Mouse (Mus musculus) cortical plate, adult 2 months (tissue): ENCODE results near the gene Galnt13. TPM values are rescaled to one million over a fixed set of nuclear protein-coding genes. Genes with fewer than 3 reads are reported as not detected.

ENCODE experiments used
- H3K27ac ChIP-seq: fragments of 200-500 bp; 2 replicates; pipeline ENCODE4 v1.5.1; 2012; ENCODE audit warnings: low read length, control low read depth, inconsistent platforms; ENCODE audit not compliant: insufficient read depth
- H3K4me1 ChIP-seq: fragments of 200-500 bp; 2 replicates; pipeline ENCODE4 v1.6.1; 2011; ENCODE audit warnings: low read length; ENCODE audit not compliant: control insufficient read depth, insufficient read depth
- H3K4me3 ChIP-seq: fragments of 200-500 bp; 2 replicates; pipeline ENCODE4 v1.5.1; 2011; ENCODE audit warnings: mild to moderate bottlenecking, low read length, control low read depth; ENCODE audit not compliant: insufficient read depth
- CTCF ChIP-seq: fragments of 200-500 bp; IDR thresholded peaks from 2 replicates; pipeline ENCODE4 v1.5.1; 2011; ENCODE audit warnings: mild to moderate bottlenecking, control low read depth, low read length; ENCODE audit not compliant: insufficient read depth; ENCODE audit errors: extremely low read depth
- POLR2A ChIP-seq: fragments of 200-500 bp; IDR thresholded peaks from 2 replicates; pipeline ENCODE4 v1.6.1; 2011; ENCODE audit warnings: mild to moderate bottlenecking, low read length, control low read depth; ENCODE audit not compliant: insufficient read depth; ENCODE audit errors: extremely low read depth
- polyA plus RNA-seq: library from polyadenylated mRNA; depleted of rRNA; stranded (reverse); fragments of >200 nt; gene quantifications from 2 replicates; pipeline ENCODE4 v1.2.3, GENCODE M21; 2012; rRNA removed

Galnt13 gene
- 7.2 and 9.4 TPM in 2 replicates for polyA plus RNA-seq

- H3K4me1 ChIP-seq: no peaks in the 10 kb centered on the region
- TF ChIP-seq CTCF (no peak), POLR2A (no peak)
- H3K27ac ChIP-seq: peak within 1 kb of the TSS; percentile 94
- H3K4me3 ChIP-seq: peak within 1 kb of the TSS; percentile 95
Measured at GRCm38 (mm10) chr2:54435937-54436735, at the start of gene Galnt13. Gene Galnt13, plus strand, starts transcription at chr2:54436317.

- no peak overlapping the region for H3K27ac ChIP-seq
- H3K4me3 ChIP-seq: no peak overlapping the region
- no peaks in the 10 kb centered on the region for H3K4me1 ChIP-seq
- no peak for TF ChIP-seq CTCF
- TF ChIP-seq POLR2A: no peak
Measured at GRCm38 (mm10) chr2:54431060-54431459, 5.1 kb upstream of the Galnt13 start.

GRCm38 (mm10) chr2:54435380-54435779 lies 737 bp upstream of the Galnt13 start:
- Histone ChIP-seq H3K27ac (no peak overlapping the region; the same call in 1 of the 2 replicates), H3K4me3 (peak overlapping the region; percentile 95), H3K4me1 (no peaks in the 10 kb centered on the region)
- TF ChIP-seq POLR2A (no peak), CTCF (no peak)

- Histone ChIP-seq H3K4me1 (no peaks in the 10 kb centered on the region), H3K27ac (peak overlapping the region; percentile 94), H3K4me3 (peak overlapping the region; percentile 95)
- TF ChIP-seq CTCF: peak; percentile 27
- TF ChIP-seq POLR2A: no peak
Measured at GRCm38 (mm10) chr2:54436736-54437500, 801 bp downstream of the Galnt13 start.

- Histone ChIP-seq H3K4me1 (no peaks in the 10 kb centered on the region), H3K27ac (no peak overlapping the region), H3K4me3 (peak overlapping the region; percentile 95)
- TF ChIP-seq POLR2A (no peak), CTCF (no peak)
Measured at GRCm38 (mm10) chr2:54437501-54437830, 1.3 kb downstream of the Galnt13 start.

GRCm38 (mm10) chr2:54442734-54443500 lies 6.8 kb downstream of the Galnt13 start:
- Histone ChIP-seq H3K27ac (no peak overlapping the region), H3K4me1 (no peaks in the 10 kb centered on the region), H3K4me3 (no peak overlapping the region)
- no peak for TF ChIP-seq POLR2A
- TF ChIP-seq CTCF: no peak

- H3K4me3 ChIP-seq: no peak overlapping the region
- no peak overlapping the region for H3K27ac ChIP-seq
- no peaks in the 10 kb centered on the region for H3K4me1 ChIP-seq
- TF ChIP-seq POLR2A: no peak
- no peak for TF ChIP-seq CTCF
Measured at GRCm38 (mm10) chr2:54483426-54483825, 47.3 kb downstream of the Galnt13 start.

- no peak overlapping the region for H3K27ac ChIP-seq
- no peak overlapping the region for H3K4me3 ChIP-seq
- no peaks in the 10 kb centered on the region for H3K4me1 ChIP-seq
- TF ChIP-seq POLR2A (no peak), CTCF (no peak)
Measured at GRCm38 (mm10) chr2:54522989-54523388, 86.9 kb downstream of the Galnt13 start.

- TF ChIP-seq CTCF (no peak), POLR2A (no peak)
- no peaks in the 10 kb centered on the region for H3K4me1 ChIP-seq
- H3K27ac ChIP-seq: no peak overlapping the region
- no peak overlapping the region for H3K4me3 ChIP-seq
Measured at GRCm38 (mm10) chr2:54527073-54527472, 91.0 kb downstream of the Galnt13 start.
